Mouse (Mus musculus): ENCODE measurements around the gene Snap47.
"Not testable (repeated sequence)": the region's sequence is repeated elsewhere in the genome, so short reads cannot be mapped to it uniquely, and the experiment has no call there.

Gene Snap47

DNA sequence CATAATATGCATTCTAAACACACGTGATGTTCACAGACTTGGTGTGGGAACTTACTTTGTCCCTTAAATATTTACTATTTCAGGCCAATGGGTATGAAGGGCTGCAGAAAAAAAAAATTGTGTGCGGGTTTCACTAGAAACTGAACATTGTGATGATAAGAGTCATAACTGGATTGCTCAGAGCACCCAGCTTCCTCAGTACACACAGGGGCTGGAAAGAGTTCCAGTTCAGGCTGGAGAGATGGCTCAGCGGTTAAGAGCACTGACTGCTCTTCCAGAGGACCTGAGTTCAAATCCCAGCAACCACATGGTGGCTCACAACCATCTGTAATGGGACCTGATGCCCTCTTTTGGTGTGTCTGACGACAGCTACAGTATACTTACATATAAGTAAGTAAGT is 83.0 kb downstream of the Snap47 start:
- DNase-seq (ENCODE audit: low spot score in 2 of 2): not testable (repeated sequence)

DNA sequence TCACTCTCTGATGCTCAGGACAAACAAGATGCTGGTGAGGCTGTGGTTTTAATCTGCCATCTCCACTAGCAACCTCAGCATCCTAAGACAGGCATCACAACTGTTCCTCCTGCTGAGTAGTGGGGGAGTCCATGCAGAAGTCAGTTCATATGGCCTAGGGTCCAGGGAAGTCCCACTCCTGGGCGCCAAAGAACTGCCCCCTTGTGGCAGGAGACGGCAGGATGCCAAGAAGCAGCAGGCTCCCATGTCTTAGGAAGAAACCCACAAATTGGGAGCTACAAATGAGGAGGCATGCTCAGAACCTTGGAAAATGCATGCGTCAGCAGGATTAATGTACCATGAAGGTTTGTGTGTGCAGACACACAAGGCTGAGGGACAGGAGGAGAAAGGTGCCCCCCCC is 84.4 kb downstream of the Snap47 start:
- DNase-seq (ENCODE audit: low spot score in 2 of 2): no peak

DNA sequence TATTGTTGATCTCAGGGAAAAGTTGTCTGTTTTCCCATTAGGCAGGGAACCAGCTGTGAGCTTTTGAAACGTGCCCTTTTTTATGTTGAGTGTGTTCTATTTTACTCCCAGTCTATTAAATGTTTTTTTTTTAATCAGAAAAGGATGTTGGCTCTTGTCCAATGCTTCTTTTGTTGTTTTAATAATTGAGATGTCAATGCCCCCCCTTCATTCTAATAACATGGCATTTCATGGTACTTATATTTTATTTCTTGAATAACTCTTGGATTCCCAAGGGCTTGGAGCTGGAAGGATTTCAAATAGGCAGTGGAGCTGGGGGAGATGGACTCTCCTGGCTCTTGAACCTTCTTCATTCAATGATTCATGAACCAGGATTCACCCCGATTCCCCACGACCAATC is 85.0 kb downstream of the Snap47 start:
- no peak for DNase-seq (ENCODE audit: low spot score in 2 of 2)

DNA sequence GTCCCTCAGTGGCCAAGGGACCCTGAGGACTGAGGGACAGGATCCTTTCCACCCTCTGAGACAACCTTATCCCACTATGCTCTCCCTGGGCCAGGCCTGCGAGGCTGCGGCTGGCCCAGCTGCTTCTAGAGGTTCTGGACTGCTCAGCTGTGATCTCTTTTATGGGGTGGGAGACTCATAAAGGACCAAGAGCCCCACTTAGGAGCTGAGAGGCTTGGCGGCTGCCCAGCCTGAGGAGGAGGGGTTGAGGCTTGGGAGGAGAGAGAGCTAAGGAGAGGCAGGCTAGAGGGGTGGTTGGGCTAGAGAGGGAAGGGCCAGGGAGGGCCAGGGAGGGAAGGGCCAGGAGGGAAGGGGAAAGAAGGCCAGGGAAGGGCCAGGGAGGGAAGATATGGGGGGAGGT is 86.6 kb downstream of the Snap47 start:
- DNase-seq (ENCODE audit: low spot score in 2 of 2): no peak

DNA sequence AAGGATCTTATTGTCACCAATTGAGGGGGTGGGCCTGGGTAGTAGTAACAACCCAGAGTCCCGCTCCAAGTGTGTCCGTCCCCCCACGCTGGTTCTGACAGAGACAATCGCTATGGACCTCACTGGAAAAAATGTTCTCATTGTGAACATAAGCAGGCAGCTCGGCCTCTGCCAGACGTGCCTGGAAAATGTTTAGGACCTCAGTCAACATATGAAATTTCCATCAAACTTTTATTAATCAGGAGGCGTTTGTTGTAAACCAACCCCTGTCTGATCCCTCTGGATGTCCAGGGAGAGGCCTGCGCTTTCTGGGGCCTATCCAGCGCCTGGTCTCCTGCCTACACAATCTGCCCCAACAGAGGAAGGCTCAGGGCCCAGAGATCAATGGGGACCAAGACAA is 87.0 kb downstream of the Snap47 start:
- DNase-seq (ENCODE audit: low spot score in 2 of 2): no peak

DNA sequence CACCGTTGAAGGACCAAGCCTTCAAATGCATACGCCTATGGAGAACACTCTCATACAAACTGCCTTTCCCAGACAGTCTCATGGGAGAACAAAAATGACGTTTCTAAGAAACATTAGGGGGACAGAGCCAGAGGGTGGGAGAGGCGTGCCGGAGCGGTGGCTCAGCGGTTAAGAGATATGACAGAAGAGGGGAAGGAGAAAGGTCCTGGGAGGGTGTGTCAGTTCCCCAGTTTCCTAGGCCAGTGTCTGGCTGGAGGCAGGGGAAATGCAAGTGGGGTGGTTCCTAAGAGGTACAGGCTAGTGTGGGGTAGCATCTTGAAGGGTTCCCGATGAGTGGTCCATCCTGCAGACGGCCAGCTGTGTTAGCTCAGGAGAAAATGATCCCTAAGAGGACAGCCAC is 89.7 kb downstream of the Snap47 start:
- no peak for DNase-seq (ENCODE audit: low spot score in 2 of 2)

Data from spleen, postnatal 4 days (tissue).